Comparison of ENCODE assay signal across 8 mouse cellular contexts in genomic region chr19:59459158-59459781, GRCm38 (mm10). TPM values are rescaled to one million over a fixed set of nuclear protein-coding genes. Genes with fewer than 3 reads are reported as not detected.
DNase-seq lines count a peak whose midpoint lies in the region; ATAC-seq and TF ChIP-seq lines count a peak whose summit lies in the region.

No protein-coding gene starts in this region.

- peak overlapping the region; percentile 35 for H3K4me2 ChIP-seq in hindbrain, embryonic 14.5 days (replicated peaks)
- H3K4me2 ChIP-seq in liver, embryonic 13.5 days, result peak overlapping the region; percentile 34

- no peak; the same call in 1 of the 2 replicates for ATAC-seq in hindbrain, embryonic 14.5 days (ENCODE audit: low FRiP score)
- no peak for ATAC-seq in liver, embryonic 13.5 days (ENCODE audit: low read depth)

- no peaks in the 10 kb centered on the region for H3K36me3 ChIP-seq in heart, embryonic 10.5 days
- no peaks in the 10 kb centered on the region for H3K36me3 ChIP-seq in ES-Bruce4 (ENCODE audit: control insufficient read depth, insufficient read depth, low read length, poor library complexity, severe bottlenecking)
- no peaks in the 10 kb centered on the region for H3K36me3 ChIP-seq in hindbrain, embryonic 14.5 days (replicated peaks; ENCODE audit: control insufficient read depth, insufficient read depth)
- H3K36me3 ChIP-seq in liver, embryonic 13.5 days, result no peaks in the 10 kb centered on the region
- no peaks in the 10 kb centered on the region for H3K36me3 ChIP-seq in testis, adult 2 months (ENCODE audit: control insufficient read depth, insufficient read depth, low read length)

- TF ChIP-seq EP300 in ES-Bruce4 (IDR thresholded peaks at IDR 0.05; ENCODE audit: insufficient read depth, low read depth, low read length), result no peak

- WGBS in heart, embryonic 10.5 days, result under 1% methylated on average over 75 of the region's 75 CpGs
- under 1% methylated on average over 69 of the region's 75 CpGs for WGBS in hindbrain, embryonic 14.5 days
- 2% methylated on average over 71 of the region's 75 CpGs for WGBS in liver, embryonic 13.5 days (ENCODE audit: insufficient replicate concordance)

- peaks cover 97% of the 10 kb centered on the region for H3K27me3 ChIP-seq in heart, embryonic 10.5 days (ENCODE audit: insufficient read depth, poor library complexity, severe bottlenecking)
- H3K27me3 ChIP-seq in ES-Bruce4 (ENCODE audit: control insufficient read depth, insufficient read depth, low read length, poor library complexity, severe bottlenecking), result peaks cover 26% of the 10 kb centered on the region
- peaks cover 90% of the 10 kb centered on the region for H3K27me3 ChIP-seq in hindbrain, embryonic 14.5 days (ENCODE audit: control insufficient read depth, insufficient read depth, low read length)
- peaks cover 100% of the 10 kb centered on the region for H3K27me3 ChIP-seq in liver, embryonic 13.5 days
- H3K27me3 ChIP-seq in testis, adult 2 months (ENCODE audit: control insufficient read depth, insufficient read depth, low read length), result peaks cover 11% of the 10 kb centered on the region

- H3K27ac ChIP-seq in heart, embryonic 10.5 days, result peak overlapping the region; percentile 36; the same call in 1 of the 2 replicates
- no peak overlapping the region for H3K27ac ChIP-seq in ES-Bruce4 (ENCODE audit: insufficient read depth, low read length)
- H3K27ac ChIP-seq in hindbrain, embryonic 14.5 days, result no peak overlapping the region
- no peak overlapping the region for H3K27ac ChIP-seq in liver, embryonic 13.5 days
- H3K27ac ChIP-seq in testis, adult 2 months (ENCODE audit: control insufficient read depth, insufficient read depth, low read depth, low read length), result no peak overlapping the region

- DNase-seq in heart, embryonic 10.5 days (ENCODE audit: low spot score), result peak; percentile 78
- DNase-seq in heart, adult 11 months, result no peak
- DNase-seq in embryo, embryonic 11 days, result peak; percentile 71
- peak; percentile 37 for DNase-seq in hindbrain, embryonic 14.5 days (ENCODE audit: low spot score)
- DNase-seq in liver, embryonic 13.5 days, result no peak
- no peak for DNase-seq in spleen, adult 18-20 months

- peak overlapping the region; percentile 60 for H3K4me3 ChIP-seq in heart, embryonic 10.5 days
- H3K4me3 ChIP-seq in ES-Bruce4 (ENCODE audit: low read depth, low read length), result peak overlapping the region; percentile 61
- H3K4me3 ChIP-seq in hindbrain, embryonic 14.5 days (replicated peaks; ENCODE audit: low read length), result peak overlapping the region; percentile 25
- peak overlapping the region; percentile 22 for H3K4me3 ChIP-seq in liver, embryonic 13.5 days (replicated peaks)
- peak overlapping the region; percentile 77 for H3K4me3 ChIP-seq in testis, adult 2 months (ENCODE audit: control insufficient read depth, low read depth, low read length)

- no peak for TF ChIP-seq CTCF in ES-Bruce4 (IDR thresholded peaks at IDR 0.05; ENCODE audit: low read depth, low read length)
- TF ChIP-seq CTCF in testis, adult 2 months (IDR thresholded peaks at IDR 0.05; ENCODE audit: control insufficient read depth, insufficient read depth, insufficient replicate concordance, low read depth, low read length), result no peak

- no peaks in the 10 kb centered on the region for H3K9me3 ChIP-seq in heart, embryonic 10.5 days
- no peaks in the 10 kb centered on the region for H3K9me3 ChIP-seq in ES-Bruce4 (replicated peaks; ENCODE audit: control insufficient read depth, insufficient read depth, low read length, poor library complexity, severe bottlenecking)
- H3K9me3 ChIP-seq in hindbrain, embryonic 14.5 days (ENCODE audit: control insufficient read depth, low read length), result no peaks in the 10 kb centered on the region
- no peaks in the 10 kb centered on the region for H3K9me3 ChIP-seq in liver, embryonic 13.5 days (replicated peaks)

- peaks cover 26% of the 10 kb centered on the region for H3K4me1 ChIP-seq in heart, embryonic 10.5 days
- no peaks in the 10 kb centered on the region for H3K4me1 ChIP-seq in ES-Bruce4 (ENCODE audit: control insufficient read depth, insufficient read depth, low read length)
- peaks cover 11% of the 10 kb centered on the region; the same call in 1 of the 2 replicates for H3K4me1 ChIP-seq in hindbrain, embryonic 14.5 days (replicated peaks; ENCODE audit: control insufficient read depth, insufficient read depth, low read length)
- H3K4me1 ChIP-seq in liver, embryonic 13.5 days (replicated peaks), result peaks cover 3% of the 10 kb centered on the region; the same call in 1 of the 2 replicates
- peaks cover 22% of the 10 kb centered on the region for H3K4me1 ChIP-seq in testis, adult 2 months (ENCODE audit: control insufficient read depth, insufficient read depth, low read length)

- H3K9ac ChIP-seq in ES-Bruce4 (ENCODE audit: low read depth, poor library complexity, severe bottlenecking), result peak overlapping the region; percentile 46
- H3K9ac ChIP-seq in hindbrain, embryonic 14.5 days, result no peak overlapping the region
- H3K9ac ChIP-seq in liver, embryonic 13.5 days, result no peak overlapping the region

- TF ChIP-seq POLR2A in ES-Bruce4 (IDR thresholded peaks at IDR 0.05; ENCODE audit: insufficient read depth, low read length), result no peak
- no peak for TF ChIP-seq POLR2A in testis, adult 2 months (IDR thresholded peaks at IDR 0.05; ENCODE audit: control insufficient read depth, low read depth, low read length)

RNA-seq across cellular contexts. Expression of gene Emx2, which starts 1.1 kb away (rescaled TPM):
- polyA plus RNA-seq in heart, embryonic 10.5 days (2016; fragmentation: Nextera tagmentation; extraction: Ambion mirVana), result 1.1 and 1.7 TPM in 2 replicates
- polyA plus RNA-seq in ES-Bruce4 (2011; ENCODE audit: insufficient read depth, insufficient read length, low read depth, missing spikeins), result 0.51 and 0.59 TPM in 2 replicates
- 0.26 TPM in 1 of 2 replicates, not detected in the other for polyA plus RNA-seq in hindbrain, embryonic 14.5 days (2014; fragmentation: Nextera tagmentation; extraction: Ambion mirVana)
- not detected in 2 replicates for polyA plus RNA-seq in liver, embryonic 13.5 days (2015; fragmentation: Nextera tagmentation; extraction: Ambion mirVana)
- polyA plus RNA-seq in testis, adult 2 months (2012; rRNA removed), result 1.7 and 2.6 TPM in 2 replicates

Comparison
In these comparisons a context has a peak if more than half of its experiments do, and no peak if none do; other contexts are left out.
1. DNase-seq: peak in heart, embryonic 10.5 days (single experiment), embryo, embryonic 11 days (single experiment) and hindbrain, embryonic 14.5 days (single experiment); none in heart, adult 11 months (single experiment), liver, embryonic 13.5 days (single experiment) and spleen, adult 18-20 months (0 of 2).
2. H3K4me3 ChIP-seq: peak in every context shown above with its lines; median percentile 77 in testis, adult 2 months; 61 in ES-Bruce4; 60 in heart, embryonic 10.5 days; 25 in hindbrain, embryonic 14.5 days; 22 in liver, embryonic 13.5 days.